Mouse (Mus musculus) lung, embryonic 15.5 days (tissue): Measurements from ENCODE around the gene Ralgapb. TPM values are rescaled to one million over a fixed set of nuclear protein-coding genes. Genes with fewer than 3 reads are reported as not detected.
A peak's percentile ranks its signal among the peaks of the same experiment; 100 is the strongest.
"Not testable (repeated sequence)": the region's sequence is repeated elsewhere in the genome, so short reads cannot be mapped to it uniquely, and the experiment has no call there.

Experiments
- ATAC-seq: fragments of 200-750 bp; cut with Nextera tagmentation; 2 replicates; pipeline ENCODE4 v1.8.0; 2017; ENCODE audit warnings: moderate number of reproducible peaks, borderline replicate concordance; ENCODE audit not compliant: low FRiP score, low TSS enrichment; ENCODE audit errors: extremely low read depth
- H3K27ac ChIP-seq: fragments of 300-500 bp; sonication (generic); 2 replicates; pipeline ENCODE4 v1.5.1; 2015; ENCODE audit warnings: moderate library complexity, mild to moderate bottlenecking, inconsistent platforms
- H3K27me3 ChIP-seq: fragments of 300-500 bp; sonication (generic); 2 replicates; pipeline ENCODE4 v1.6.1; 2015; ENCODE audit warnings: inconsistent platforms
- H3K36me3 ChIP-seq: fragments of 300-500 bp; sonication (generic); 2 replicates; pipeline ENCODE4 v1.6.1; 2015; ENCODE audit warnings: inconsistent platforms
- H3K4me1 ChIP-seq: fragments of 300-500 bp; sonication (generic); 2 replicates; pipeline ENCODE4 v1.6.1; 2015; ENCODE audit warnings: inconsistent platforms
- H3K4me2 ChIP-seq: fragments of 300-500 bp; sonication (generic); 2 replicates; pipeline ENCODE4 v1.6.1; 2015; ENCODE audit warnings: inconsistent platforms, mild to moderate bottlenecking, moderate library complexity
- H3K4me3 ChIP-seq: fragments of 300-500 bp; sonication (generic); 2 replicates; pipeline ENCODE4 v1.5.1; 2015; ENCODE audit warnings: mild to moderate bottlenecking, inconsistent platforms
- H3K9ac ChIP-seq: fragments of 300-500 bp; sonication (generic); 2 replicates; pipeline ENCODE4 v1.6.1; 2015; ENCODE audit warnings: inconsistent platforms
- H3K9me3 ChIP-seq: fragments of 300-500 bp; sonication (generic); 2 replicates; pipeline ENCODE4 v1.6.1; 2016; ENCODE audit warnings: inconsistent platforms
- WGBS: fragments of 180-500 bp; shearing (Covaris S2); methylation state at CpG from one replicate; pipeline ENCODE4 v1.1.7; 2015; 5-methylcytosine and 5-hydroxymethylcytosine counted together
- polyA plus RNA-seq: library from polyadenylated mRNA; unstranded; fragments of >200 nt; fragmentation: Nextera tagmentation; extraction: Ambion mirVana; gene quantifications from 2 replicates; pipeline ENCODE4 v1.2.1, GENCODE M21; 2015

The Ralgapb gene
- polyA plus RNA-seq, 1 experiment from 2014 or later, result 17.7 TPM

DNA sequence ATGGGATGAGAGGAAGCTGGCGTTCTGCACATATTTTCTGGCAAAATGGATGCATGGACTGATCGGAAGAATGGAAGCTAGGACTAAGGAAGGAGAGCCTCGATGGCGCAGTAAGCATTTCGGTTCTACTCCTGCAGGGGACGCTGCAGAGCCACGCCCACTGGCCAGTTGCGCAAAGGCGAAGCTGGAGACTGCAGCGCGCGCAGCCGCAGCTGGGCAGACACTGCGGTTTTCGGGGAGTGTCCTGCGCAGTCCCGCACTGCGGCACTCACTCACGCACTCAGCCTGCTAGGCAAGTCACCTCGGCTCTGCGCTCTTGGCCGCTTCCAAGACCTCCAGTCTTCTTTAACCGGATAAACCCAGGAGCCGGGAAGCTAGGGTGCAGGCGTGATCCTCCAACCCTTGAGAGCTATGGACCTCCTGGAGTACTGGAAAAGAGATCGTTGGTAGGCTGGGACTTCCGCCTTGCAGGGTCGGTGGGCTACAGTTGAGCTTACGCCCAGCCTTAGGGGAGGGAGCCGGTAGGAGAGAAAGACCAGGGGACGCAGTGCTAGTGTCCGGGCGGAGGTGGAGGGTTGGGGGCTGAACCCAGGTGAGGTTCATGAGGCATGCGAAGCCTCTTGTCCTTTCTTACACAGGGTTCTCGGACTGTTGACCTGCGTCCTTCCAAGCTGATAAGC lies 34.1 kb upstream of the Ralgapb start, which contains the start of gene Snhg11:
Gene Snhg11 (plus strand): TSS at position 196 of the 680 bp plus-strand sequence.
- Histone ChIP-seq H3K27ac (no peak within 1 kb of the TSS), H3K4me2 (peak within 1 kb of the TSS; percentile 48), H3K4me3 (peak within 1 kb of the TSS; percentile 22), H3K36me3 (no peaks in the 10 kb centered on the region), H3K4me1 (peaks cover 21% of the 10 kb centered on the region), H3K9ac (0 out of 2 replicates have a peak within 1 kb of the TSS, but pooled peaks have one; percentile 1), H3K27me3 (peaks cover 28% of the 10 kb centered on the region), H3K9me3 (no peaks in the 10 kb centered on the region)
- ATAC-seq, result no peak
- 2% methylated on average over 36 of the region's 36 CpGs for WGBS

DNA sequence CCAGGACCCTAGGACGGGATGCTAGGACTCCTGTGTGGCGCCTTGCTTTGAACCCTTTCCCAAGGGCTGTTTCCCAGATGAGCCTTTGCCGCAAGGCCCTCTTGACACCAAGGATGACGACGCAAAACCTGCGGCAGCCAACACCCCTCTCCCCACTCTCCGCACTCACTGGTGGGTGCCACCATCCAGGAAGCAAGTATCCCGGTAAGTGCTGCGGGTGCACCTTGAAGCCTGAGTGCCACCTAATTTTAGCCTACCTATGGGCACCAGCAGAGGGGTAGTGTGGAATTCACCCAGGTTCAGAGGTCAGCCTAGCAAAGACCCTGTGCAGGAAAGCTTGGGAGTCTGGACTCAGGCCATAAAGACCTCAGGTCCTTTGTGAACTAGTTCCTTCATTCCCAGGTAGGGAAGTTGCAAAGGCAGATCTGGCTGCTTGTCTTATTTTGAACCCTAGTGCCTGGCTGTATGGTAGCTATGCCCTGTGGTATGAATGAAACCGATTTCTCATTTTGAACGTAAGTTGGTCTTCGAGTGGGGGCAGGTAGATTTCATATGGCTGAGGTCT lies 33.4 kb upstream of the Ralgapb start:
- Histone ChIP-seq H3K4me2 (peak overlapping the region; percentile 48; the same call in 1 of the 2 replicates), H3K4me1 (peaks cover 21% of the 10 kb centered on the region), H3K27me3 (peaks cover 28% of the 10 kb centered on the region), H3K4me3 (no peak overlapping the region), H3K36me3 (no peaks in the 10 kb centered on the region), H3K27ac (no peak overlapping the region), H3K9me3 (no peaks in the 10 kb centered on the region), H3K9ac (no peak overlapping the region)
- ATAC-seq, result no peak
- 27% methylated on average over 12 of the region's 12 CpGs for WGBS

DNA sequence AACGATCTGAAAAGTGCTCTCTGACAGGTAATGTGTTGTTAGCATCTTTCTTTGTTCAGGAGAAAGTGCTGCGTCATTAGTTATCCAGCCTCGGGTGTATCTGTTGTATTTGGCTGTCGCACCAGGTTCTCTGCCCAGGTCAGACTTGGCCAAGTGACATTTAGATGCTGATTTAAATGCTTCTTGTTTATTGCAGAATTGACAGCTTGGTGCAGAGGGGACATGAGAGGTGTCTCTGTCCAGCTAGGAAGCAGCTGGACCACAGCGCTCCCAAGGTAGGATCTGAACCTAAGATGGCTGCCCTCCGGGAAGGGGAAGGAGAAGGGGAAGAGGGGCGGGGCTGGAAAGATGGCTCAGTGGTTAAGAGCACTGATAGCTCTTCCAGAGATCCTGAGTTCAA lies 32.9 kb upstream of the Ralgapb start:
- Histone ChIP-seq H3K27ac (no peak overlapping the region), H3K4me2 (no peak overlapping the region), H3K36me3 (no peaks in the 10 kb centered on the region), H3K9ac (no peak overlapping the region), H3K27me3 (peaks cover 28% of the 10 kb centered on the region), H3K4me1 (peaks cover 21% of the 10 kb centered on the region), H3K4me3 (no peak overlapping the region), H3K9me3 (no peaks in the 10 kb centered on the region)
- 63% methylated on average over 7 of the region's 7 CpGs for WGBS
- no peak for ATAC-seq

DNA sequence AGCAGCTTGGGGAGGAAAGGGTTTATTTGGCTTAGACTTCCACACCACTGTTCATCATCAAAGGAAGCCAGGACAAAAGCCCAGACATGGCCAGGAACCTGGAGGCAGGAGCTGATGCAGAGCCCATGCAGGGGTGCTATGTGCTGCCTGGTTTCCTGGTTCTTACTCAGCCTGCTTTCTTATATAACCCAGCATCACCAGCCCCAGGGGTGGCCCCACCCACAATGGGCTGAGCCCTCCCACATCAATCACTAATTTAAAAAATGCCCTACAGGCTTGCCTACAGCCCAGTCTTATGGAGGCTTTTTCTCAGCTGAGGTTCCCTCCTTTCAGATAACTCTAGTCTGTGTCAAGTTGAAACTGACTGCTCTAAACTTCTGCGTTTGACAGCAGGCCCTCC lies 31.8 kb upstream of the Ralgapb start:
- Histone ChIP-seq H3K9ac (no peak overlapping the region), H3K4me2 (no peak overlapping the region), H3K27me3 (peaks cover 28% of the 10 kb centered on the region), H3K4me3 (no peak overlapping the region), H3K9me3 (no peaks in the 10 kb centered on the region), H3K36me3 (no peaks in the 10 kb centered on the region), H3K4me1 (peaks cover 18% of the 10 kb centered on the region), H3K27ac (no peak overlapping the region)
- ATAC-seq, result no peak
- WGBS, result 73% methylated on average over 1 of the region's 1 CpGs

DNA sequence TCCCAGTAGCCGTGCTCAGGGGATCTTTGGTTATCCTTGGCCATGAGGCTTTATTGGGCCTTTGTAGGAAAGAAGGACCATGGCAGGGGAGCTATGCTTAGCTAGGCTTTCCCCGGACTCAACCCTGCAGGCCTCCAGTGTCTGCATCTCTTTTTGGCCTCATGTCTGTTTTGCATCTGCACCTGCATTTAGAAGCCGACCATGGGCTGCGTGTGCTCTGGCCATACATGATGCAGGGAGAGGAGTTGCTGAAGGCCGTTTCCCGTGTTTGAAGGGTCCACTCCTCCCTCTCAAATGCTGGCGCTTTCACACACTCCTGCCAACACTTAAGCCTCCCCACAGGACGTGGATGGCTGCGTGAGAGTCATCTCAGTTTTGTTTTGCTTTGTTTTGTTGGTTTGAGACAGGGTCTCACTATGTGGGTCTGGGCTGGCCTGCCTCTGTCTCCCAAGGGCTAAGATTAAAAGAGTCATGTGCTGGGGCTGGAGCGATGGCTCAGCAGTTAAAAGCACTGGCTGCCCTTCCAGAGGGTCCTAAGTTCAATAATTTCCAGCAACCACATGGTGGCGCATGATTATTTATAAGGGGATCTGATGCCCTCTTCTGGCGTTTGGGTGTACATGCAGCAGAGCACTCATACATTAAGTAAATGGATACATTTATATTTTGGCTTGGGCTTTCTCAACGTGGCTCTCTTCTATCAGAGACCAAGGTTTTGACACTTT lies 30.1 kb upstream of the Ralgapb start:
- Histone ChIP-seq H3K36me3 (no peaks in the 10 kb centered on the region), H3K9me3 (no peaks in the 10 kb centered on the region), H3K4me1 (peaks cover 8% of the 10 kb centered on the region), H3K4me3 (no peak overlapping the region), H3K27ac (no peak overlapping the region), H3K9ac (no peak overlapping the region), H3K4me2 (no peak overlapping the region), H3K27me3 (peaks cover 26% of the 10 kb centered on the region)
- 0 out of 2 replicates have a peak, but pooled peaks have one; percentile 13 for ATAC-seq
- WGBS, result 40% methylated on average over 13 of the region's 13 CpGs

DNA sequence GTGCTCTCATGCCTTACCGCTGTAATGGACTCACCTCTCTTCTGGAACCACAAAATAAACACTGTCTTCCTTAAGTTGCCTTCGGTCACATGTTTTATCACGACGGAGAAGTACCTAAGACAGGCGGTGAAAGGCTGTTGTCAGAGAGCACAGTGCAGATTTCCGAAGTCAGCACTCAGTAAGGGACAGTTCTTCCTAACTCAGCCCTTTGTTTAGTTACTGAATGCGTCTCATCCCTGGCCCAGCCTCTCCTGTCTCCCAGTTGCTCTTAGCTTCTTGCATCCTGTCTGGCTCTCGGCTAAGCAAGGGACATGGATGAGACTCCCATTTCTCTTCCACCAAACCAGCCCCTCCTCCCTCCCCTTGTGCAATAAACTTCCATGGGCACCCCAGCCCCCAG lies 23.6 kb upstream of the Ralgapb start:
- H3K27ac ChIP-seq, result no peak overlapping the region
- no peaks in the 10 kb centered on the region for H3K4me1 ChIP-seq
- no peaks in the 10 kb centered on the region for H3K9me3 ChIP-seq
- no peaks in the 10 kb centered on the region for H3K36me3 ChIP-seq
- H3K27me3 ChIP-seq, result no peaks in the 10 kb centered on the region
- H3K4me3 ChIP-seq, result no peak overlapping the region
- no peak overlapping the region for H3K9ac ChIP-seq
- ATAC-seq, result no peak
- no peak overlapping the region for H3K4me2 ChIP-seq
- 21% methylated on average over 8 of the region's 8 CpGs for WGBS

DNA sequence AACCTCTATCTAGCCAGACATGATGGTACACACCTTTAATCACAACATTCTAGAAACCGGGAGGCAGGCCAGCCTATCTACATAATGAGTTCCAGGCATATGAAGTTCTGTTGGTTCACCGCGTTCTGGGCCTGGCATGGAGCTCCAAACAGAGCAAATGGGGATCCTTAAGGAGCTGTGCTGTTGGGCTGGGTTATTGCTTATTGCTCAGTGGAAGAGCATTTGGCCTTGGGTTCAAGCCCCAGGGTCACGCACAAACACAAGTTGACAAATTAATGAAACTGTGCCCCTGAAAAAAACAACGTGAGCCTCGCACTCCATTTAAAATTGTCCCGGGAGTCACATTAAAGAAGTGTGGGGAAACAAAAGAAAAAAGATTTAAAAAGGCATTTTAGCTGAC lies 20.2 kb upstream of the Ralgapb start:
- H3K27me3 ChIP-seq, result no peaks in the 10 kb centered on the region
- ATAC-seq, result no peak
- H3K9ac ChIP-seq, result no peak overlapping the region
- H3K36me3 ChIP-seq, result no peaks in the 10 kb centered on the region
- WGBS, result 86% methylated on average over 7 of the region's 7 CpGs
- H3K4me2 ChIP-seq, result no peak overlapping the region
- no peak overlapping the region for H3K4me3 ChIP-seq
- H3K27ac ChIP-seq, result no peak overlapping the region
- no peaks in the 10 kb centered on the region for H3K4me1 ChIP-seq
- H3K9me3 ChIP-seq, result no peaks in the 10 kb centered on the region

DNA sequence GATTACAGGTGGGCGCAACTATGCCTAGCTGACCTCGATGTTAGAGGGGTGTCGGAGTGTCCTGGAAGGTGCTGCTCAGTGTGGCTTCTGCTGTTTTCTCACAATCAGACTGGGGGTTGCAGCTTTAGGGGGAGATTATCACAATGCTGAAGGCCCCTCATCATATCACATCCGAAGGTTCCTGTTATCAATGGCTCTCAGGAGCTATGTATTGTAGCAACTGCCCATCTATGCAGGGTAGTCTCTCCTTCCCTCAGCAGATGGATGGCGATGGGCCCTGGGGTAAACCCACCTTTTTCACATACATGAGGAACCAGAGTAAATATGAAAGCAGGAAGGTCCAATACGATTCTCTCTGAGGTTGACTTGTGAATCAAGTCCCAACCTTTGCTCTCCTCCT lies 13.3 kb upstream of the Ralgapb start:
- Histone ChIP-seq H3K4me2 (no peak overlapping the region), H3K4me1 (no peaks in the 10 kb centered on the region), H3K9me3 (no peaks in the 10 kb centered on the region), H3K9ac (no peak overlapping the region), H3K4me3 (no peak overlapping the region), H3K27ac (no peak overlapping the region), H3K36me3 (no peaks in the 10 kb centered on the region), H3K27me3 (no peaks in the 10 kb centered on the region)
- WGBS, result 77% methylated on average over 6 of the region's 6 CpGs
- ATAC-seq, result no peak

DNA sequence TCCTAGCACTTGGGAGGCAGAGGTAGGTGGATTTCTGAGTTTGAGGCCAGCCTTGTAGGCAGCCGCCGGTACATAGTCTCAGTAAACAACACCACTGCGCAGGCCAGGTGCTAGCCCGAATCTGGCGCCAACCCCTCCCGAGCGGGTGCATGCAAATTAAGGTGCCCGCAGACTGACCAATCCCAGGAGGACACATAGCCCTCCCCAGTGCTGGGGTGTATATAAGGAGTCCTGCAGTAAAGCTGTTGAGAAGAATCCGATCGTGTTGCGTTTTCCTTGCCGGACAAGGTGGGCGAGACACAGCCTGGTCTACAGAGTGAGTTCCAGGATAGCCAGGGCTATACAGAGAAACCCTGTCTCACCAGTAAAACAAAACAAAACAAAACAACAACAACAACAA lies 12.5 kb upstream of the Ralgapb start:
- not testable (repeated sequence) for H3K27me3 ChIP-seq, H3K27ac ChIP-seq, H3K9me3 ChIP-seq, H3K9ac ChIP-seq, H3K4me1 ChIP-seq, ATAC-seq, H3K36me3 ChIP-seq, H3K4me2 ChIP-seq, H3K4me3 ChIP-seq
- WGBS, result 47% methylated on average over 13 of the region's 13 CpGs

DNA sequence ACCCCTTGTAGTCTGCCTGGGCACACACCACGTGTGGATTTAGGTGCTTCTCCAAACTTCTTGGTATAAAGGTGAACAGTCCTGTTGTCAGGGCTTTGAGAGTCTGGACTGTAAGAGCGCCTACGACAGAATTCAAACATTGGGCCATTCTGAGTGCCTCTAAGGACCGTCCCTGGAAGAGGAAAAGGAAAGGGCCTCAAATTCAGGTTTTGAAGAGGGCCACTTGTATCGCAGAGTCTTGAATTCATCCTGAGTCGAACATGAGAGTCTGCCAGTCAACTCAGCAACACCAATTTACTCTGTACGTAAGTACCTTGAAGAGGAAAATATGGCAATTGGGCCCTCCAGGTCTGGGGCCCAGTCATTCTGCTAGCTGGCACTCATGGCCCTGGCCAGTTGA lies 6.7 kb upstream of the Ralgapb start:
- H3K36me3 ChIP-seq, result no peaks in the 10 kb centered on the region
- no peak overlapping the region for H3K4me3 ChIP-seq
- H3K9ac ChIP-seq, result no peak overlapping the region
- H3K4me1 ChIP-seq, result peaks cover 4% of the 10 kb centered on the region; the same call in 1 of the 2 replicates
- no peak overlapping the region for H3K4me2 ChIP-seq
- 51% methylated on average over 7 of the region's 7 CpGs for WGBS
- H3K9me3 ChIP-seq, result no peaks in the 10 kb centered on the region
- H3K27ac ChIP-seq, result peak overlapping the region; percentile 59; the same call in 1 of the 2 replicates
- H3K27me3 ChIP-seq, result no peaks in the 10 kb centered on the region
- peak; percentile 78 for ATAC-seq

DNA sequence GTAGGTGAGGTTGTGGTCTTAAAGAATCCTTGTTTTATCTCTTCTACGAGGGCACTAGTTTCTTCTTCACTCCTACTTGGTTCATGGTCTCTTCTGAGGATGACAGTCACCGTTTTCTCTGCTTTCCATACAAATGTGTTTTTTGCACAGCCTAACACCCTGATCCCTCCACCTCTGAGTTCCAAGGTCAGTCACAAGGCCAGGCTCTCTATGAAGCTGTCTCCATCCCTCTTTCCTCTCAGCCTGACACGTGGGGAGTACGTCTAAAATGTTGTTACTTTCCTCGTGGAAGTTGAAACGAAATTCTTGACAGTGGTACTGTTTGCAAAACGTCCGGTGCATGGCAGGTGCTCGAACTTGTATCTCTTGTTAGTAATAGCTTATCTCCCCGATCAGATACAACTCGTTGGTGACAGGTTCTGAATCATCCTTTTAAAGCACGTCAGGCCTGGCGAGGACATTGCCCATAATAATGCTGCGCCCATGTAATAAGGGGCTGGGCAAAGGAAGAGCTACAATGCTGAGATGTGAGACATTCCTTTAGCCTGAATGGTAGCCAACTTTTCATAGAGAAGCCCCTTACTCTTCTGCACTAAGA lies 552 bp upstream of the Ralgapb start:
- WGBS, result 20% methylated on average over 14 of the region's 14 CpGs
- Histone ChIP-seq H3K4me1 (peaks cover 23% of the 10 kb centered on the region), H3K4me3 (peak overlapping the region; percentile 84), H3K27ac (no peak overlapping the region), H3K9ac (peak overlapping the region; percentile 44), H3K4me2 (peak overlapping the region; percentile 71), H3K9me3 (no peaks in the 10 kb centered on the region), H3K36me3 (no peaks in the 10 kb centered on the region), H3K27me3 (no peaks in the 10 kb centered on the region)
- ATAC-seq, result peak; percentile 21; the same call in 1 of the 2 replicates
